Mouse (Mus musculus) megakaryocyte-erythroid progenitor cell, adult 5-6 weeks (primary cell): ENCODE measurements around the gene Ntf5. TPM values are rescaled to one million over a fixed set of nuclear protein-coding genes. Genes with fewer than 3 reads are reported as not detected.
A peak's percentile ranks its signal among the peaks of the same experiment; 100 is the strongest.

Experiments
- ATAC-seq: replicated peaks from 2 replicates; pipeline ENCODE4 v1.8.0; 2016; ENCODE audit warnings: mild to moderate bottlenecking, inconsistent platforms; ENCODE audit not compliant: severe bottlenecking, poor library complexity, low FRiP score, low TSS enrichment
- total RNA-seq, 2 experiments: library from RNA; stranded (forward) in 1 of 2; stranded (reverse) in 1 of 2; fragments of 200-1000, 215-1000 nt in 1 of 2; fragments of >200 nt in 1 of 2; fragmentation: Nextera tagmentation in 1 of 2; gene quantifications; 2 replicates each; pipeline ENCODE4 v1.2.3; 2014 to 2017

The Ntf5 gene
- total RNA-seq, 2 experiments from 2014 or later, result not detected

DNA sequence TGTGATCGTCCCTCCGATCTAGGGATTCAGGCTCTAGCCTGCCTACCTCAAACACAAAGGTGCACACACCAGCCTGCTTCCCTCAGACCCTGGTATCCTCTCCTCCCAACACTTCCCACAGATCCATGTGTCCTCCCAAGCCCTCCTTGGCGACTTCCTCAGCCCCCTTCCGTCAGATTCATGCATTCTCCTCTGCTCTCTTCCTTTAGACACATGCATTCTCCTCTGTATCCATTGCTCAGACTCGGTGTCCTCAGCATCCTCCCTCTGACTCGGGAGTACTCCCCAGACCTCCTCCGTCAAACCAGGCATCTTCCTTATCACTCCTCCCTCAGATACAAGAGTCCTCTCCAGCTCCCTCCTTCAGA, 20.3 kb downstream of the Ntf5 start:
- ATAC-seq, result no peak

DNA sequence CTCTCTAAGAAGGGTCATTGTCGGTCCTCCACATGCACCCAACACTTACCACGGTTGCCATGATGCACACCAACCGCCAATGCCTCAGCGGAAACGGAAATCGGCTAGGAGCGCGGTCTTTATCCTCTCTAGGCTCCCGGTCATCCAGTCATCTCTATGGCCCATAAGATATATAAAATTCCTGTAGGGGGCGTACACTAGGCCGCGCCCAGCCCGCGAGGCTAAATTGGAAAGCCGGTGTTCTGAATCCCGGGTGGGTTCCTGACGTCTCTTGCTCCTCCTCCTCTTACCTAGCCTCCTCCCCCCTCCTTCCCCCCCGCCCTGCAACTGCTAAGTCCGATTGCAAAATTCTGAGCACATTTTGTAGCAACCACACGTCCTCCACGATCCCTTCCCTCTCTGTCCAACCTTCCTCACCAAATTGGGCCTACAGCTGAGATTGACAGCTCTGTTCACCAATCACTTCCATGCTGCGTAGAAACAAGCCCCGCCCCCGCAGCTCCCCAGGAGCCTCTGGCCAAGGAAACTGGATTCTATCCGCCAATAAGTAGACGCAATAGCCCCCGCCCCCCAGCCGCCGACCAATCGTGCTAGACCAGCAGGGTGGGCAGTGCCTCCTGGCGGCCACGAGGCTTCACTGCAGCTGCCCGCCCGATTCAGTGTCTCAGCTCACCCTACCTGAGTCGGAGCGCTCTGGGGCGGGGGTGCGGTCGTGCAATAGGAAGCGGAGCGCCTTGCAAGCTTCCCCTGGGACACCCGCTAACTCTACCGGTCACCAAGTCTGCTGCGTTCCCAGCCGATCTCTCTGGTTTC, 20.9 kb downstream of the Ntf5 start, which contains the start of gene Gys1:
Gys1 (plus strand) TSS at position 642 of the 813 bp plus-strand sequence.
- peak; percentile 88 for ATAC-seq

DNA sequence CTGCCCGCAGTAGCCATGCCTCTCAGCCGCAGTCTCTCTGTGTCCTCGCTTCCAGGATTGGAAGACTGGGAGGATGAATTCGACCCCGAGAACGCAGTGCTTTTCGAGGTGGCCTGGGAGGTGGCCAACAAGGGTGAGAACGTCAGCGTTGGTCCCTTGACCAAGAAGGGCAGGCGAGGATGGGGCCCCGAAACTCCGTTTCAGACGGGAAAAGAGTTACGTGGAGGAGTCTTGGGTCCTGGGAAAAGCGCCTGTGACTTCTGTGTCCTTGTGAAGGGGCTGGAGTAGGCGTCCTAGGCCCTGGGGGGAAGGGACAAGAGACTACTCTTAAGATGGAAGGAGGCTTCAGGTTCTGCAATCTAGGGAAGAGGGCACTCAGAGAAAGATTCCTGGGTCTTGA, 21.5 kb downstream of the Ntf5 start:
- ATAC-seq, result no peak

DNA sequence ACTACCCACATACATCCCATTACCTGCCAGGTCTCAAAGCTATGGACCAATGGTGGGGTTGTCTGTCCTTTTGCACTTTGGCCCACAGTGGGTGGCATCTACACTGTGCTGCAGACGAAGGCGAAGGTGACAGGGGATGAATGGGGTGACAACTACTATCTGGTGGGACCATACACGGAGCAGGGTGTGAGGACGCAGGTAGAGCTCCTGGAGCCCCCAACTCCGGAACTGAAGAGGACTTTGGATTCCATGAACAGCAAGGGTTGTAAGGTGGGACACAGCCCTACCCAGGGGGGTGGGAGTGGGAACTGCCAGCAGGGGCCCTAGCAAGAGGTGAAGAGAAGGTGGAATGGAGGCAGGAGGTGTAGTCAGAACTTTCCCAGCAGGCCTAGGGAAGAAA, 22.9 kb downstream of the Ntf5 start:
- ATAC-seq, result no peak

DNA sequence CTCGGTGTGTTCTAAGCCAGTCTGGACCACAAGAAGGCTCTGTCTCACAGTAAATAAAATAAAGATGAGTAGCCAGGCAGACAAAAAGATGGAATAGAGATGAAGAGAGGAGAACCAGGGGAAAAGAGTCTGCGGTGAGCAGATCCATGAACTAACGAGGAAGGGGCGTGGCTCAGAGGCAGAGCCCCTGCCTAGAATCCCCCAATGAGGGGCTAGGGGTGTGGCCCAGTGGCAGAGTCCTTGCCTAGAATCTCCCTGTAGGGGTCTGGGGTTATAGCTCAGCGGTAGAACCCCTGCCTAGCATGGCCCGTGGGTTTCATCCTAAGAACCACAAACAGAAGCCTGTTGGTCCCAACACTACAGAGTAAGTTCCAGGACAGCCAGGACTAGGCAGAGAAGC, 23.6 kb downstream of the Ntf5 start:
- no peak for ATAC-seq

DNA sequence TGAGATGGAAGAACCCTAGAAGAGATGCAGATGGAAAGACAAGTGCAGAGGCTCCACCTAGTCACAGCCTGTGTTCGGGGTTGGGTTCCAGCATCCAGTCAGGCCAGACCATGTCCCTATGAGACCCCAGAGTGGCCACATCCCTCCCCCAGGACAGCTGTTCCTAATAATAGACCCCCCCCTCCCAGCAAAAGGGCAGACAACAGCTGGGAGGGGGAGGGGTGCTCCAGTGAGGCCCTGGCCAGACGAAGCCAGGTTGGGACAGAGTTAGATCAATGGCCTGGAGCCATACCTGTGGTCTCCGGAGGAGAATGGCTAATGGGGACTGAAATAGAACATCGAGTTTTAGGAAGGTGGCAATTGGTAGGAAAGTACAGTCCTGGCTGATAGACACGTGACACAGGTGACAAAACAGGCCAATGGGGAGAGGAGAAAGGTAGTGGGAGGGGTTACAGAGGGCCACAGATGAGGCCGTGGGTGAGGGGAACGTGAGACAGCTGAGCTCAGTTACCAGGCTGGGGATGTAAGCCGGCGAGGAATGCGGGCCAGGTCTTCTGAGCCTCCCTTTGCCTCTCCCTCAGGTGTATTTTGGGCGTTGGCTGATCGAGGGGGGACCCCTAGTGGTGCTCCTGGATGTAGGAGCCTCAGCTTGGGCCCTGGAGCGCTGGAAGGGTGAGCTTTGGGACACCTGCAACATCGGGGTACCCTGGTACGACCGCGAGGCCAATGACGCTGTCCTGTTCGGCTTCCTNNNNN, 24.2 kb downstream of the Ntf5 start, which contains the start of gene Ruvbl2:
Ruvbl2 (minus strand) TSS at position 576 of the 756 bp plus-strand sequence.
- no peak for ATAC-seq

DNA sequence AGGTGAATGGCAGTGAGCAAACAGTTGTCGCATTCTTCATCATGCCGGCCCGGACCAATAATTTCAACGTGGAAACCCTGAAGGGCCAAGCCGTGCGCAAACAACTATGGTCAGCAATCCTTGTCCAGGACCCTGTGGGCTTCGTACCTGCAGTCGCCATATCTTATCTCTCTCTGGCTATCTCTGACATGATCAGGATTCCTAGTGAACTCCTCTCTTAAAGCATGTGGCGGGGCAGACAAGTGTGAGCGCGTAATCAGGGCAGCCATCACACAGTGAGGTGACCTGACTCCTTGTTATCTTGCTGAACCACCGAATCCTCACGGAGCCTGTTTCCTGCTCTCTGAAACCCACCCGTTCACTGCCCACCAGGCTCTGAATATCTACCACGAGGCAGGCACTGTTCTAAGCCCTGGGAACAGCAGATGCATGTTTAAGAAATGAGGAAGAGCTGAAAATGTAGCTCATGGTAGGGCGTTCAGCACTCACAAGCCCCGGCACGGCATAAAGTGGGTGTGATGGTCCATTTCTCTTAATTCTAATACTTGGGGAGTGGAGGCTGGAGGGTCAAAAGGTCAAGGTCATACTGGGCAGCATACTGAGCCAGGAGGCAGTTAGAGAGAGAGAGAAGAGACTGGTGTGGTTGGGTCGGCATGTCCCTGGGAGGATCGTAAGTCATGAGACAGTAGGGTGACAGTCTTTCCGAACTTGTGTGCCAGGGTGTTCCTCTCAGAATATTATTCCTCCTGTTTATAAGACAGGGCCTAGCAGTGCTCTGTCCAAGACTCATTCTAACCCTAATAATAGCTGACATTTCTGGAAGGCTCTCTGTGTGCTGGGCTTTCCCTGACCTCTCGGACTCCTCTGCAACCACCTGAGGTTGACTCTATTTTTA, 30.3 kb downstream of the Ntf5 start:
- 0 out of 2 replicates have a peak, but pooled peaks have one; percentile 13 for ATAC-seq

DNA sequence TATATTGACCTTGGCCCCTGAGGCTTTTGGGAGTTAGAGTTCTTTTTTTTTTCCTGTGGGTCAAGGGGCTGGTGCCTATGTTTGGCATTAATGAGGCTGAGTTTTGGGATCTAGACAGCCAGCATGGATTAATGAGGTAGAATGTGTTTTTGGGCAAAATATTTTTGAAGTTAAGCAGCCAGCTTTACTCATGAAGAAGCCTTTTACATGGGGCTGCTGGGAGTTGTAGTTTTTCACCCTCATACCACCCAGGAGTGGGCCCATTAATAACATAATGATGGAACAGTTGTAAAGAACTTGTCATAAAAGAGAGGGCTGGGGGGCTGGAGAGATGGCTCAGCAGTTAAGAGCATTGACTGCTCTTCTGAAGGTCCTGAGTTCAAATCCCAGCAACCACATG, 33.1 kb downstream of the Ntf5 start:
- ATAC-seq, result no peak

DNA sequence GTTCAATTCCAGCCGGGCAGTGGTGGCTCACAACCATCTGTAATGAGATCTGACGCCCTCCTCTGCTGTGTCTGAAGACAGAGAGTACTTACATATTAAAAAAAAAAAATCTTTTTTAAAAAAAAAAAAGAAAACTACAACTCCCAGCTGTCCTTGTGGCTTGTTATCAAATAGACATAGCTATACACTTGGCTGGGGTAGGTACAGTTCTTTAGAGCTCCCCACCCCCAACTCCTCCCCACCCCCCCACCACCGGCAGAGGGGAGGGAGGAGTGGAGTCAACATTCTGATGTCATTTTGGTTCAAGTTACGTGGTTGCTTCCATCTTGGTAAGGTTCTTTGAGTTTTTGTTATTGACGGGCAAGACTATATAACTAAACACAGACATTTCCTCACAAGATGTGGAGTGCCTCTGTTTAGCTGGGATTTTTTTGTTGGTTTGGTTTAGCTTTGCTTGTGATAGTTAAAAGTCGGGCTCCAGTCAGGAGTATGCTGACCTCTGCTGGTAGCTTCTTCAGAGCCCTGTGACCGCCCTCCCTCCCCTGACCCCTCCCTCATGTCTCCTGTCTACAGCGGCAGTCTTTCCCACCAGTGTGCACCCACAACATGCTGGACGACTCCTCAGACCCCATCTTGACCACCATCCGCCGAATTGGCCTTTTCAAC, 34.0 kb downstream of the Ntf5 start:
- peak; percentile 57 for ATAC-seq

DNA sequence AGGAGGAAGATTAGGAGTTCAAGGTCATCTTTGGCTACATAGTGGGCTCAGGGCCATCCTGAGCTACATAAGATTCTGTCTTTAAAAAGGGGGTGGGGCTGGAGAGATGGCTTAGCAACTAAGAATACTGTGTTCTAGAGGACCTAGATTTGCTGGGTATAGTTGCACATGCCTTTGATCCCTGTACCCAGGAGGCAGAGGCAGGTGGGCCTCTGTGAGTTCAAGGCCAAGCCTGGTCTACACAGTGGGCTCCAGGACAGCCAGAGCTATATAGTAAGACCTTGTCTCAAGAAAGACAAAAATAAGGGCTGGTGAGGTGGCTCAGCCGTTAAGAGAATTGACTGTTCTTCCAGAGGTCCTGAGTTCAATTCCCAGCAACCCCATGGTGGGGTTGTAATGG, 36.5 kb downstream of the Ntf5 start:
- ATAC-seq, result no peak

DNA sequence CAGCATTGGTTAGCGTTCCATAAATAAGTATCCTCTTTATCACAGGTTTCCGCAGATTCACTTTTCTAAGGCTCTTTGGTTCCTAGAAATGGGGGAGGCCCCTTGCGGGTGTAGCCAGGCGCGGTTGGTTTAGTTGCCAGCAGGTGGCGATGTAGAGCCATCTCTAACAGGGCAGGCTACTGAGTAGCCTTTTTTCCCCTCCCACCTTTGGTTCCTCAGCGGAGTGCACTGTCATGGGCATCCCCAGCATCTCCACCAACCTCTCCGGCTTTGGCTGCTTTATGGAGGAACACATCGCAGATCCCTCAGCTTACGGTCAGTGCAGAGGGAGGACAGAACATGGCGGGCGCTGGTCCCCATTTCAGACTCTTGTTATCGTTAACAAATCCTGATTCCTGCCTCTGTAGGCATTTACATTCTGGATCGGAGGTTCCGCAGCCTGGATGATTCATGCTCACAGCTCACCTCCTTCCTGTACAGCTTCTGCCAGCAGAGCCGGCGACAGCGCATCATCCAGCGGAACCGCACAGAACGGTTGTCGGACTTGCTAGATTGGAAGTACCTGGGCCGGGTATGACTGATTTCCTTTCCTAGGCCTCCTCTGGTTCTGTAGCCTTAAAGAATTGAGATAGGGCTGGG, 38.0 kb downstream of the Ntf5 start:
- peak; percentile 77 for ATAC-seq

DNA sequence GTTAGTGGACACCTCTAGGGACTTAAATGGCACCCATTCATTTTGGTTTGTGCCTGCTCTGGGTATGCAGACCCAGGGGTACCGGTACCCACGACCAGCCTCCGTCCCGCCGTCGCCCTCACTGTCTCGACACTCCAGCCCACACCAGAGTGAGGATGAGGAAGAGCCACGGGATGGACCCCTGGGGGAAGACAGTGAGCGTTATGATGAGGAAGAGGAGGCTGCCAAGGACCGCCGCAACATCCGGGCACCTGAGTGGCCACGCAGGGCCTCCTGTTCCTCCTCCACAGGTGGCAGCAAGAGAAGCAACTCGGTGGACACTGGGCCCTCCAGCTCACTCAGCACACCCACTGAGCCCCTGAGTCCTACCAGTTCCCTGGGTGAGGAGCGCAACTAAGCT, 41.5 kb downstream of the Ntf5 start:
- ATAC-seq, result no peak

DNA sequence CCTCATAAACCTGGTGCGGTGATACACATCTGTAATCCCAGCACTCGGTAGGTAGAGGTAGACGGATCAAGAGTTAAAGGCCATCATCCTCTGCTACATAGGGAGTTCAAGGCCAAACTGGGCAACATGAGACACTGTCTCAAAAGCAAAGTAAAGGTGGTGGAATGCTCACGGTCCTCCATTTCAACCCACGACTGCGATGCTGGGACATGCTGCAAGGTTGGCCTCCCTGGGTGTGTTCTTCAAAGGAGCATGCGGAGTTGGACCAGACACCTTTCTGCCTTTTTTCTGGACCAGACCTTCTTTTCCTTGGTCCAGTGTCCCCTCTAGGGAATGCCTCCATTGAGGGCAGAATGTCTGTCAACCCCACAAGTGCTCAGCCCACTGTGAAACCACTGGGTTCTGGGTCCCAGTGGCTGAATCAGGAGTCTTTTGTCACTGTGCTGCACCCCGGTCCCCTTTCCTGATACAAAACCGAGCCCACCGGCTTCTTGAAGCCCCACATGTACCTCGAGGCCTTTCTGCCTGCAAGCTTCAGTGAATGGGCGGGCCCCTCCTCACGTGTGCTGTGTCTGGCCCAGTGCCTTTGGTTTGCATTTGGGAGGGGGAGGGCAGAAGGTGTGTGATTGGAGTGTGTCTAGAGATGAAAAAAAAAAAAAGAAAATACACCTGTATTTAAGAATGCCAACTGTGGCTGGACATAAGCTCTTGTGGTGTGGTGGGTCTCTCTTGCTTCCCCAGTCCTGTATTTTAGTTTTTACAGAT, 42.6 kb downstream of the Ntf5 start:
- no peak for ATAC-seq

DNA sequence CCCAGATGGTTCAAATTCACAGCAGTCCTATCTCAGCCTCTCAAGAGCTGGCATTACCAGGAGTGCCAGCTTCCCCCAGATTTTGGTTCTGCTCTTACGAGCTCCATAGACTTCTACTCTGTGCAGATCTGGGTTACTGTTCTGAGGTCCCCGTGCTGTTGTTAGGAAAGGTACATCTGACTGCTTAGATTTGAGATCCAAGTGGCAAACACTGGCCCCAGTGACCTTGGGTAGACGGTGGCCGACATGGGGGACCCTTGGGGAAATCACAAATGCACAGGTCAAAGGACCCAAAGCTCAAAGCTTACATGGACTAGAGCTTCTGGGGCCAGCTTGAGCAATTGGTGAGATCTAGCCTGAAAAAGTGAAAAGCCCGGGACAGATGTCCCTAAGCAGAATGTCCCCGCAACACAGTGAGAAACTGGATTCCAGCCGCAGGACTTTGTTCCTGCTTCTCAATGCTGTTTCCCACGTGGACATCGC, 43.3 kb downstream of the Ntf5 start:
- ATAC-seq, result no peak

DNA sequence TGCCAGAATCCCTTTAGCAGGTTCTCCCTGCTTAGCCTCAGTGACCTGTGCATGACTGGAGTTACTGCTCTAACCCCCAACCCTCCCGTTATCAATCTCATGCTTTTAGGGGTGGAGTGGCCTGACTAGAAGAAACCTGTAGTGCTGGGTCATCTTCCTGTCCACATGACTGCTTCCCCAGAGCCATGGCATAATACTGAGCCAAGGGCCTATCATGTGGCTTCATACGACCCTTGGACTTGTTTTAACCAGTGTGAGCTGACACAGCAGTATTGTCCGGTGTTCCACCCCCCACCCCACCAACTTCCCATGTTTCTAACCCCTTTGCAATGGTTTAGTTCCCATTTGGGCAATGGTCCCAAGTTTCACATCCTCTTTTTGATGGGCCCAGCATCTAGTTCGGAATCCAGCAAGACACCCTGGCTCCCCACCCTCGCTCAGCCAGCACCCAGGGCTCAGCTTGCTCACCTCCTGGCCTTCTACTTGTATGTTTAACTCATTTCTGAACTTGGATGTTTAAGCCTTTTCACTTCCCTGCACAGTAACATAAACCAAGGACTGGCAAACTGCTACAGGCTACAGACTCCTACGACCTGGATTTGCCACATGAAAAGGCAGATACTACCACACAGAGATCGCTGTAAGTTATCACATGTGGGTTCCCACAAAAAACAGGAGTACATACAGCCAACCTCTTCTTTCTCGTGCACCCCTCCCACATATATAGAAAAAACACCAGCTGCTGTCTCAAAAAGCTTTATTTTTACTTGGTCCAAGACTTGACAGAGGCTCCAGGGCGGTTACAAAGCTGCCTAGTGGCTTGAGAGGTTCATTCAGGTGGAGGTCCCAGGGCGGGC, 43.9 kb downstream of the Ntf5 start:
- no peak for ATAC-seq

DNA sequence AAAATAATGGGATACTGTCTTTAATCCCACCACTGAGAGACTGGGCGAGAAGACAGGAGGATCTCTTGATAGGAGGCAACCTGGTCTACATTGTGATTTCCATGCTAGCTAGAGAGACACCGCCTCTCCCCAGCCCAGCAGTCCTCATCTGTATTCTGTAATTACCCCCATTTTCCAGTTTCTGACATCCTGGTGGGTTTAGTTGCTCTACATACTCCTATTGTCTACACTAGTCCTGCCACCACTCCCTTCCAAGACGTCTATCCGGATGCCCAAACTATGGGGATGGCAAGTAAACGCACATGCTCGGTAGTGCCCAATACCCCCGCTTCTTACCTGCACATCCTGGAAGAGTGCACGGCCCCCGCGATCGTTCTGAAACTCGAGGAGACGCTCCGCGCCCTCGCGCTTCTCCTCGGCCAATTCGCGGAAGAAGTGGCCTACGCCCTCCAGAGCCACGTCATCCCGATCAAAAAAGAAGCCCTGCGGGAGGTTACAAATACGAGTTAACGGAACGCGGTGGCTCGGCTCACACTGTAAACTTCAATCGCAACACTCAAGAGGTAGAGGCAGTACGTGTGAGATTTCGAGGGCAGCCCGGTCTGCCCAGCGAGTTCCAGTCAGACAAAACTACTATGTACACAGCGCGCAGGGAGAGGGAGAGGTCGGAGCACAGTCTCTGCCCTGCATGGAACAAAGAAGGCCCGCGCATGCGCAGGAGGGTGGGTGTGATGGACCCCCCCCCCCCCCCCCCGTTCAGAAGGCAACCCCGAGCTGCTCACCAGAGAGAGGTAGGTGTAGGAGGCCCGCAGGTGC, 45.5 kb downstream of the Ntf5 start:
- ATAC-seq, result 0 out of 2 replicates have a peak, but pooled peaks have one; percentile 15
